Mouse (Mus musculus) intestine, embryonic 15.5 days (tissue): ENCODE measurements around the gene Zfp426. TPM values are rescaled to one million over a fixed set of nuclear protein-coding genes. Genes with fewer than 3 reads are reported as not detected.

Experiments used
- ATAC-seq: fragments of 200-750 bp; cut with Nextera tagmentation; 2 replicates; pipeline ENCODE4 v1.8.0; 2017; ENCODE audit warnings: moderate TSS enrichment, moderate library complexity
- H3K27ac ChIP-seq: fragments of 300-500 bp; sonication (generic); 2 replicates; pipeline ENCODE4 v1.5.1; 2015; ENCODE audit warnings: mild to moderate bottlenecking, inconsistent platforms
- H3K27me3 ChIP-seq: fragments of 300-500 bp; sonication (generic); replicated peaks from 2 replicates; pipeline ENCODE4 v1.6.1; 2015; ENCODE audit warnings: inconsistent platforms
- H3K36me3 ChIP-seq: fragments of 300-500 bp; sonication (generic); 2 replicates; pipeline ENCODE4 v1.6.1; 2015; ENCODE audit warnings: inconsistent platforms
- H3K4me1 ChIP-seq: fragments of 300-500 bp; sonication (generic); replicated peaks from 2 replicates; pipeline ENCODE4 v1.6.1; 2015; ENCODE audit warnings: inconsistent platforms
- H3K4me2 ChIP-seq: fragments of 300-500 bp; sonication (generic); replicated peaks from 2 replicates; pipeline ENCODE4 v1.6.1; 2015; ENCODE audit warnings: mild to moderate bottlenecking, inconsistent platforms
- H3K4me3 ChIP-seq: fragments of 300-500 bp; sonication (generic); replicated peaks from 2 replicates; pipeline ENCODE4 v1.5.1; 2015; ENCODE audit warnings: inconsistent platforms
- H3K9ac ChIP-seq: fragments of 300-500 bp; sonication (generic); 2 replicates; pipeline ENCODE4 v1.6.1; 2015; ENCODE audit warnings: inconsistent platforms
- H3K9me3 ChIP-seq: fragments of 300-500 bp; sonication (generic); 2 replicates; pipeline ENCODE4 v1.6.1; 2016; ENCODE audit warnings: inconsistent platforms
- WGBS: fragments of 180-500 bp; shearing (Covaris S2); methylation state at CpG from one replicate; pipeline ENCODE4 v1.1.7; 2015; 5-methylcytosine and 5-hydroxymethylcytosine counted together
- polyA plus RNA-seq: library from polyadenylated mRNA; unstranded; fragments of >200 nt; fragmentation: Nextera tagmentation; extraction: Ambion mirVana; gene quantifications from 2 replicates; pipeline ENCODE4 v1.2.1, GENCODE M21; 2015

The Zfp426 gene
- polyA plus RNA-seq, 1 experiment from 2014 or later: 15.7 TPM

- no peak for ATAC-seq
- no peak overlapping the region for H3K4me3 ChIP-seq
- no peaks in the 10 kb centered on the region for H3K4me1 ChIP-seq
- peaks cover 32% of the 10 kb centered on the region for H3K36me3 ChIP-seq
- no peak overlapping the region for H3K27ac ChIP-seq
- WGBS: 89% methylated on average over 4 of the region's 4 CpGs
- 0 out of 2 replicates have a peak, but pooled peaks cover 3% of the 10 kb centered on the region for H3K9me3 ChIP-seq
- no peaks in the 10 kb centered on the region for H3K27me3 ChIP-seq
- H3K4me2 ChIP-seq: no peak overlapping the region
- H3K9ac ChIP-seq: no peak overlapping the region
Observed at GRCm38 (mm10) chr9:20443183-20443783, 49.3 kb downstream of the Zfp426 start.

GRCm38 (mm10) chr9:20430004-20430403, 62.5 kb downstream of the Zfp426 start:
- Histone ChIP-seq H3K36me3 (no peaks in the 10 kb centered on the region), H3K4me3 (no peak overlapping the region), H3K27ac (no peak overlapping the region), H3K9ac (no peak overlapping the region), H3K4me1 (no peaks in the 10 kb centered on the region), H3K4me2 (no peak overlapping the region), H3K9me3 (no peaks in the 10 kb centered on the region), H3K27me3 (no peaks in the 10 kb centered on the region)
- no peak for ATAC-seq
- 87% methylated on average over 3 of the region's 3 CpGs for WGBS

Other genes starting within 250 kb of the Zfp426 start
- gene Olfr39, start 210.4 kb downstream of the Zfp426 start, polyA plus RNA-seq: not detected in 2 replicates
- gene Olfr873, start 194.2 kb downstream of the Zfp426 start, polyA plus RNA-seq: not detected in 2 replicates
- not detected in 2 replicates for gene Olfr18, start 156.7 kb downstream of the Zfp426 start, polyA plus RNA-seq
- gene Zfp560, start 107.6 kb downstream of the Zfp426 start, polyA plus RNA-seq: 24.9 and 35.5 TPM in 2 replicates
- gene Zfp26, start 32.6 kb downstream of the Zfp426 start, polyA plus RNA-seq: 11.9 and 14.7 TPM in 2 replicates
- gene Zfp266, start 28.7 kb upstream of the Zfp426 start, polyA plus RNA-seq: 55.1 and 62.4 TPM in 2 replicates
- 12.0 and 13.8 TPM in 2 replicates for gene Zfp846, start 88.5 kb upstream of the Zfp426 start, polyA plus RNA-seq
- 356 and 399 TPM in 2 replicates for gene Ubl5, start 150.1 kb upstream of the Zfp426 start, polyA plus RNA-seq
- gene Fbxl12, start 152.0 kb upstream of the Zfp426 start, polyA plus RNA-seq: 14.7 and 16.4 TPM in 2 replicates
- 44.1 and 46.8 TPM in 2 replicates for gene Pin1, start 159.3 kb upstream of the Zfp426 start, polyA plus RNA-seq